Mouse (Mus musculus): ENCODE measurements around the gene Kncn. TPM values are rescaled to one million over a fixed set of nuclear protein-coding genes. Genes with fewer than 3 reads are reported as not detected.

The Kncn gene
- polyA plus RNA-seq, 1 experiment from 2014 or later: 0.24 TPM

DNA sequence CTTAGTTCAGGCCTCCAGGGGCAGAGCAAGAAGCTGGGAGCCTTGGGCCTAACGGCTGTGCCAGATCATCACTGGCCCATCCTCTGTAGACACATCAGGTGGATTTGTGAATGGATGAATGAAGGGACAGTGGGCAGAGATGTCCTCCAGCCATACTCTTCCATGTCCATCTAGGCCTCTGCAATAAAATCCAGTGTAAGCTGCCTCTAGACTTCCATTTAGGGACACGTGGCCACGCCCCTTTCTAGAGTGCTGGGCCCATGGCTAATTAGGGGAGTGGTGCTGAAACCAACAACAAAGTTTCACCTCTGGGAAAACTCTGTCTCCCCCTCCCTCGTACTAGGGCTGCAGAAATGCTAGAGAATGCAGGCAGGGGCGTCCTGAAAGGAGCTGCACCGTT lies 5.9 kb downstream of the Kncn start:
- no peak overlapping the region for H3K27ac ChIP-seq (replicated peaks; ENCODE audit: low read depth, low read length)
- H3K4me1 ChIP-seq (ENCODE audit: control insufficient read depth, insufficient read depth, low read length): peaks cover 8% of the 10 kb centered on the region
- H3K9me3 ChIP-seq (ENCODE audit: control insufficient read depth, low read length): no peaks in the 10 kb centered on the region
- ATAC-seq (ENCODE audit: low FRiP score, low TSS enrichment): peak; percentile 15; the same call in 1 of the 2 replicates
- 0 out of 2 replicates have a peak overlapping the region, but pooled peaks have one; percentile 44 for H3K9ac ChIP-seq (replicated peaks; ENCODE audit: low read length)
- H3K4me2 ChIP-seq (ENCODE audit: low read length): peak overlapping the region; percentile 62
- peak overlapping the region; percentile 28 for H3K4me3 ChIP-seq (replicated peaks; ENCODE audit: low read depth, low read length)
- 15% methylated on average over 6 of the region's 6 CpGs for WGBS
- H3K27me3 ChIP-seq (ENCODE audit: control insufficient read depth, insufficient read depth, low read length): peaks cover 24% of the 10 kb centered on the region
- no peaks in the 10 kb centered on the region for H3K36me3 ChIP-seq (ENCODE audit: control insufficient read depth, insufficient read depth, low read length)
- DNase-seq: no peak

DNA sequence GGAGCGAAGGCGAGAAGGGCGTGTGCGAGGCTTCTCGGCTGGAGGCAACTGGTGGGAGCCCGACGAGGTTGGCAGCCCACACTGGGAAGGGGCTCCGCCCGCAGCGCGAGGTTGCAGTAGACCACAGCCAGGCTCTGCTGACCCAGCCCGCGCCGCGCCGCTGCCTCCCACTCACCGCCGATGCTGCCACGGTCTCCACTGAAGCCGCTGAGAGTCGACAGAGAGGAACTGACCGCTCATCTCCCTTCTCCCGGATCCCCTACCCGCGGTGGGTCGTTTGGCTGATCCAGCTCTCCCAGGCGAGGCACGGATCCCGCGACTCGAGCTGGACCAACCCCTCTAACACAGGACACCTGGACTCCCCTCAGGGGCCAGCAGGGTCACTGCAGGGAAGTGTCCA lies 6.4 kb downstream of the Kncn start, which contains the start of gene 6430628N08Rik:
Gene 6430628N08Rik, plus strand, starts transcription at position 113 of the 400 bp plus-strand sequence.
- Histone ChIP-seq H3K27me3 (ENCODE audit: control insufficient read depth, insufficient read depth, low read length) (peaks cover 24% of the 10 kb centered on the region), H3K9me3 (ENCODE audit: control insufficient read depth, low read length) (no peaks in the 10 kb centered on the region), H3K4me3 (replicated peaks; ENCODE audit: low read depth, low read length) (peak within 1 kb of the TSS; percentile 28), H3K9ac (replicated peaks; ENCODE audit: low read length) (peak within 1 kb of the TSS; percentile 44), H3K36me3 (ENCODE audit: control insufficient read depth, insufficient read depth, low read length) (no peaks in the 10 kb centered on the region), H3K4me1 (ENCODE audit: control insufficient read depth, insufficient read depth, low read length) (peaks cover 8% of the 10 kb centered on the region), H3K27ac (replicated peaks; ENCODE audit: low read depth, low read length) (no peak within 1 kb of the TSS), H3K4me2 (ENCODE audit: low read length) (peak within 1 kb of the TSS; percentile 62)
- ATAC-seq (ENCODE audit: low FRiP score, low TSS enrichment) (peak; percentile 1; the same call in 1 of the 2 replicates), DNase-seq (peak; percentile 45)
- WGBS: 1% methylated on average over 31 of the region's 31 CpGs

DNA sequence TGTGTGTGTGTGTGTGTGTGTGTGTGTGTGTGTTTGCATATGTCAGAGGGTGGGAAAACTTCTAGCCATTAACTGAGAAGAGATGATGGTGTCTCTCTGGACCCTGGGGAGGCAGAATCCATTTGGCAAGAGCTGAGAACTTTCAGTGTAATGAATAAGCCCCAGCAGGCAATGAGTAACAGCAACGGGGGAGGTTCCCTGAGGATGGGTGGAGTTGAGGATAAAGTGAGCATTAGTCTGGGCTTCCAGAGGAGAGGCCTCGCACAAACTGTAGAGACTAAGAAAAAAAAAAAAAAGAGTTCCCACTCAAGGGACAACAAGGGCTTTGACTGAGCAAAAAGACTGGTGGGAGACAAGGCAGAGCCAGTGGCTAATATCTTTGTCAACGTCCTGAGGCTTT lies 10.1 kb downstream of the Kncn start:
- Histone ChIP-seq H3K4me1 (ENCODE audit: control insufficient read depth, insufficient read depth, low read length) (peaks cover 18% of the 10 kb centered on the region), H3K9me3 (ENCODE audit: control insufficient read depth, low read length) (no peaks in the 10 kb centered on the region), H3K27me3 (ENCODE audit: control insufficient read depth, insufficient read depth, low read length) (peaks cover 53% of the 10 kb centered on the region), H3K9ac (replicated peaks; ENCODE audit: low read length) (no peak overlapping the region), H3K36me3 (ENCODE audit: control insufficient read depth, insufficient read depth, low read length) (no peaks in the 10 kb centered on the region), H3K4me2 (ENCODE audit: low read length) (no peak overlapping the region), H3K27ac (replicated peaks; ENCODE audit: low read depth, low read length) (no peak overlapping the region), H3K4me3 (replicated peaks; ENCODE audit: low read depth, low read length) (no peak overlapping the region)
- WGBS: 13% methylated on average over 3 of the region's 3 CpGs
- DNase-seq: no peak
- no peak for ATAC-seq (ENCODE audit: low FRiP score, low TSS enrichment)

DNA sequence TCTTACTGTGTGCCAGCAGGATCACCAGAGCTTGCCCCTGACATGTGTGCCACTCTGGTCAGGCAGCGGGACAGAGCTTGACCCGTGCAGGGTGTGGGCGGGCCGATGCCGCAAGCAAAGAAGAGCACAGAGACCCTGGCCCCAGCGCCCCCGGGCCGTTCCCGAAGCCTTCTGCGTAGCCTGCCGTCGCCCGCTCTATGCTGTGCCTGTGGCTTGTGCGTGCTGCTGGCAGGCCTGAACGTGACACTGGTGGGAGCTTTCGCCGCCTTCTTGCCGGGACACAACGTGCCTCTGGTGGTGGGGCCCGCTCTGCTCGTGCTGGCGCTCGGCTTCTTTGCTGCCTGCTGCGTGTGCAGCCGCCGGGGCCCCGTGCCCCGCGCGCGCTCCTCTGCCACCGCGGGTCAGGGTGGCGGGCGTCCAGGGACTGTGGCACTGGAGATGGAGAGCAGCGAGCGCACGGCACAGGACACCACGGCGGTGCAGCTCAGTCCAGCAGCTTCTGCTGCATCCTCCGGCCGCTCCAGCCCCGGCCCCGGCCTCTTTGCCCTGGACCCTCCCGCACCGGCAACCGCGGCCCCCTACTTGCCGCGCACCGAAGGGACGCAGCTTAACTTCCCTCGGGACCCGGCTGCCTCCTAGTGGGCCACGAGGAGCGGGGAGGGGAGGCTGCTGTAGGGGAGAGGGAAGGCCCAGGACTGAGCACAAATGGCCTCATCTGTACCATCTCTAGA lies 13.9 kb downstream of the Kncn start:
- Histone ChIP-seq H3K9me3 (ENCODE audit: control insufficient read depth, low read length) (no peaks in the 10 kb centered on the region), H3K36me3 (ENCODE audit: control insufficient read depth, insufficient read depth, low read length) (no peaks in the 10 kb centered on the region), H3K4me2 (ENCODE audit: low read length) (peak overlapping the region; percentile 89), H3K9ac (replicated peaks; ENCODE audit: low read length) (peak overlapping the region; percentile 60), H3K27ac (replicated peaks; ENCODE audit: low read depth, low read length) (no peak overlapping the region), H3K27me3 (ENCODE audit: control insufficient read depth, insufficient read depth, low read length) (peaks cover 45% of the 10 kb centered on the region), H3K4me3 (replicated peaks; ENCODE audit: low read depth, low read length) (peak overlapping the region; percentile 39), H3K4me1 (ENCODE audit: control insufficient read depth, insufficient read depth, low read length) (peaks cover 9% of the 10 kb centered on the region)
- peak; percentile 61 for ATAC-seq (ENCODE audit: low FRiP score, low TSS enrichment)
- peak; percentile 76 for DNase-seq
- 1% methylated on average over 56 of the region's 56 CpGs for WGBS

DNA sequence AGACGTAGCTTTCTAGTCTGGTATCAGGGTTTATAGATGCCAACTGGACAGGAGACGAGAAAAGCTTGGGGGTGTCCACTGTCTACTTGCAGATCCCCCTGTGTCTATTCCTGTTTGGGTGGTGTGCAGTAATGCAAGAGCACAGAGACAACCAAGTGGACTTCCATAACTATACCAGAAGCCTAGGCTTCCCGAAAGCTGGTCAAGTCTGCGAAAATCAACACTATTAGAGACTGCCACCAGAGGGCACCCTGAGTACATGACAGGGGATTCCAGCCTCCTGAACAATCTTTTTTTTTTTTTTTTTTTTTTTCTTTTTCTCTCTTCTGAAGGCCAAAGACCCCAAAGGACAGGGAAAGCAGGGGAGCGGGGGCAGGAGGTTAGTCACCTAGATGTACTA lies 18.6 kb downstream of the Kncn start:
- peaks cover 27% of the 10 kb centered on the region for H3K4me1 ChIP-seq (ENCODE audit: control insufficient read depth, insufficient read depth, low read length)
- no peaks in the 10 kb centered on the region for H3K36me3 ChIP-seq (ENCODE audit: control insufficient read depth, insufficient read depth, low read length)
- DNase-seq: peak; percentile 92
- ATAC-seq (ENCODE audit: low FRiP score, low TSS enrichment): no peak
- no peak overlapping the region for H3K9ac ChIP-seq (replicated peaks; ENCODE audit: low read length)
- no peaks in the 10 kb centered on the region for H3K9me3 ChIP-seq (ENCODE audit: control insufficient read depth, low read length)
- peaks cover 46% of the 10 kb centered on the region for H3K27me3 ChIP-seq (ENCODE audit: control insufficient read depth, insufficient read depth, low read length)
- H3K4me3 ChIP-seq (replicated peaks; ENCODE audit: low read depth, low read length): no peak overlapping the region
- 19% methylated on average over 5 of the region's 5 CpGs for WGBS
- H3K27ac ChIP-seq (replicated peaks; ENCODE audit: low read depth, low read length): no peak overlapping the region
- H3K4me2 ChIP-seq (ENCODE audit: low read length): no peak overlapping the region

DNA sequence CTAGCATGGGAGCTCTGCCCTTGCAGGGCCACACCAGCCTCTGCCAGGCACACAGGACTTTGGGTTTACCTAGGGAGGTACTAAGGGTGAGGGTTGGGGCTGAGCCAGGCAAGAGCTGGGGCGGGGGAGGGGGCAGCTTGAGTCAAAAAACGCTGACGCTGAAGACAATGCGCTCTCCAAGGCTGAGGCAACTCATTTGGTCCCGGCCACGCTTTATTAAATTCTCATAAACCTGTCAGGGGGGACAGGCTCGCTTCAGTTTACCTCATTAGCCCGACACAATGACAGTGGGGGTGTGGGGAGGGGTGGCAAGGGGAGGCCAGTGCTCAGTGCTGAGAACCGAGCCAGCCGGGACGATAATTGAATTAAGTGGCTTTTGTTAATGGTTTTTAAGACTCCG lies 20.2 kb downstream of the Kncn start:
- ATAC-seq (ENCODE audit: low FRiP score, low TSS enrichment): no peak; the same call in 1 of the 2 replicates
- Histone ChIP-seq H3K9ac (replicated peaks; ENCODE audit: low read length) (no peak overlapping the region), H3K27me3 (ENCODE audit: control insufficient read depth, insufficient read depth, low read length) (peaks cover 32% of the 10 kb centered on the region), H3K4me1 (ENCODE audit: control insufficient read depth, insufficient read depth, low read length) (peaks cover 26% of the 10 kb centered on the region), H3K36me3 (ENCODE audit: control insufficient read depth, insufficient read depth, low read length) (no peaks in the 10 kb centered on the region), H3K4me3 (replicated peaks; ENCODE audit: low read depth, low read length) (no peak overlapping the region), H3K27ac (replicated peaks; ENCODE audit: low read depth, low read length) (no peak overlapping the region), H3K4me2 (ENCODE audit: low read length) (no peak overlapping the region), H3K9me3 (ENCODE audit: control insufficient read depth, low read length) (no peaks in the 10 kb centered on the region)
- DNase-seq: peak; percentile 57
- WGBS: 3% methylated on average over 12 of the region's 12 CpGs

DNA sequence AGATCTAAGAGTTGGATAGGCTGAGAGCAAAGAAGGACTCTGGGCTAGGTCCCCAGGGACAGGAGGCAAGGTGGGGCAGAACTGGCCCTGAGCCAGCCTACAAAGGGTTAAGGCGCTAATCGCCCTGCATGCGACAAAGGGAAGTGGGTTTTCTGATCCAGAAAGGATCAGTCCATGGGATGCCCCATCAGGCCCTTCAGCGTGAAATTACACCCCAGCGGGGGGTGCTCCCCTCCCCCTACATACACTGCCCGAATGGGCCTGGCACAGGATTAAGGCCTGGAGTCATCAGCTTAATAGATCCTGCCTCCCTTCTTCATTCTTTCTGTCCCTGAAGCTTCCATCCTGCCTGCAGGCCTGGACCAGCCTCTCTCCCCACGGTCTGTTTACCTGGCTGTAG lies 21.5 kb downstream of the Kncn start:
- Histone ChIP-seq H3K36me3 (ENCODE audit: control insufficient read depth, insufficient read depth, low read length) (no peaks in the 10 kb centered on the region), H3K9me3 (ENCODE audit: control insufficient read depth, low read length) (no peaks in the 10 kb centered on the region), H3K9ac (replicated peaks; ENCODE audit: low read length) (no peak overlapping the region), H3K4me3 (replicated peaks; ENCODE audit: low read depth, low read length) (no peak overlapping the region), H3K4me2 (ENCODE audit: low read length) (peak overlapping the region; percentile 13; the same call in 1 of the 2 replicates), H3K4me1 (ENCODE audit: control insufficient read depth, insufficient read depth, low read length) (peaks cover 26% of the 10 kb centered on the region), H3K27ac (replicated peaks; ENCODE audit: low read depth, low read length) (no peak overlapping the region), H3K27me3 (ENCODE audit: control insufficient read depth, insufficient read depth, low read length) (peaks cover 23% of the 10 kb centered on the region)
- ATAC-seq (ENCODE audit: low FRiP score, low TSS enrichment): peak; percentile 65
- WGBS: 2% methylated on average over 7 of the region's 7 CpGs
- DNase-seq: peak; percentile 79

DNA sequence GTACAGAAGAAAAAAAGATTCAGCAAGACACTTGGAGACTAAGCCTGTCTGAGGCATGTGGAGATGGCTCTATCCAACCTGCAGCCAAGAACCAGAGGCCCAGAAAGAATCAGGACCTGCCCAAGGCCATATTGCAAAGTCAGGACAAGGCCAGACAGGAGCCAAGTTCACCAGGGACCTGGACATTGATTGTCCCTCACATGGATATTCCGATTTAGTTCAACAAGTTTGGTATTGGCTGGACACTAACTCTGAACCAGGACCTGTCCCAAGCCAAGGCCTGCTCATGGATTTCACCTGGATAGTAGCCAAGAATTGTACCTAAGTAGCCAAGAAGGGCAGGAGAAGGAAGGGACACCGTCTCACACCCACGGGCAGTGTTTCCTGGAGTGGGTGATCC lies 22.6 kb downstream of the Kncn start:
- no peak overlapping the region for H3K9ac ChIP-seq (replicated peaks; ENCODE audit: low read length)
- H3K4me2 ChIP-seq (ENCODE audit: low read length): no peak overlapping the region
- no peak overlapping the region for H3K4me3 ChIP-seq (replicated peaks; ENCODE audit: low read depth, low read length)
- no peaks in the 10 kb centered on the region for H3K36me3 ChIP-seq (ENCODE audit: control insufficient read depth, insufficient read depth, low read length)
- H3K9me3 ChIP-seq (ENCODE audit: control insufficient read depth, low read length): no peaks in the 10 kb centered on the region
- ATAC-seq (ENCODE audit: low FRiP score, low TSS enrichment) (no peak), DNase-seq (no peak)
- no peak overlapping the region for H3K27ac ChIP-seq (replicated peaks; ENCODE audit: low read depth, low read length)
- H3K27me3 ChIP-seq (ENCODE audit: control insufficient read depth, insufficient read depth, low read length): peaks cover 22% of the 10 kb centered on the region
- peaks cover 26% of the 10 kb centered on the region for H3K4me1 ChIP-seq (ENCODE audit: control insufficient read depth, insufficient read depth, low read length)
- WGBS: 93% methylated on average over 3 of the region's 3 CpGs

DNA sequence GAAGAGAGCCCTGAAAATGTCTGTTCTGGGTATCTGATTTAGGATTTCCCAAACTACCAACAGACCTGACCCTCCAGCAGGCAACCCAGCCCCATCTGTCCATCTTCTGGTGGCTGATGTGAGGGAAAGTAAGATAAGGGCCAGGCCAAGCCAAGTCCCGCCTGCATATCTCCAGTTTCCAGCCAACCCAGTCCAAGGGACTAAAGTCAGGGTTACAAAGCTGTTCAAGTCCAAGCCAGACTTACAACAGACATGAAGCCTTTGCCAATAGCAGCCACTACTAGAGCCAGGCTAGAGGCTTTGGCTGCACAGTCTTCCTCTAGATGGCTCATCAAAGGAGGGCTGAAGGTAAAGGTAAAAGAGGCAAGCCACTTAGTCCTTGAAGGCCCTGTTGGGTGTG lies 23.8 kb downstream of the Kncn start:
- Histone ChIP-seq H3K9ac (replicated peaks; ENCODE audit: low read length) (no peak overlapping the region), H3K4me1 (ENCODE audit: control insufficient read depth, insufficient read depth, low read length) (peaks cover 26% of the 10 kb centered on the region), H3K4me2 (ENCODE audit: low read length) (no peak overlapping the region), H3K4me3 (replicated peaks; ENCODE audit: low read depth, low read length) (no peak overlapping the region), H3K27me3 (ENCODE audit: control insufficient read depth, insufficient read depth, low read length) (peaks cover 17% of the 10 kb centered on the region), H3K9me3 (ENCODE audit: control insufficient read depth, low read length) (no peaks in the 10 kb centered on the region), H3K27ac (replicated peaks; ENCODE audit: low read depth, low read length) (no peak overlapping the region), H3K36me3 (ENCODE audit: control insufficient read depth, insufficient read depth, low read length) (no peaks in the 10 kb centered on the region)
- ATAC-seq (ENCODE audit: low FRiP score, low TSS enrichment) (no peak), DNase-seq (no peak)
- WGBS: 84% methylated on average over 1 of the region's 1 CpGs
